Mouse (Mus musculus): Measurements from ENCODE around the gene Kcnd3. TPM values are rescaled to one million over a fixed set of nuclear protein-coding genes. Genes with fewer than 3 reads are reported as not detected.

The Kcnd3 gene
- total RNA-seq, 2 experiments from 2014 or later = 60.0 to 62.0 TPM

GRCm38 (mm10) chr3:105505873-105506170 lies 53.7 kb downstream of the Kcnd3 start:
- TF ChIP-seq CTCF (IDR thresholded peaks at IDR 0.05) = no peak
- DNase-seq (ENCODE audit: extremely low spot score in 1 of 2, low spot score in 2 of 2) = no peak
- intact Hi-C loops (cut with DNase I) = no loop called here
- Histone ChIP-seq H3K27ac (0 out of 2 replicates have a peak overlapping the region, but pooled peaks have one; percentile 5), H3K4me3 (no peak overlapping the region)

DNA sequence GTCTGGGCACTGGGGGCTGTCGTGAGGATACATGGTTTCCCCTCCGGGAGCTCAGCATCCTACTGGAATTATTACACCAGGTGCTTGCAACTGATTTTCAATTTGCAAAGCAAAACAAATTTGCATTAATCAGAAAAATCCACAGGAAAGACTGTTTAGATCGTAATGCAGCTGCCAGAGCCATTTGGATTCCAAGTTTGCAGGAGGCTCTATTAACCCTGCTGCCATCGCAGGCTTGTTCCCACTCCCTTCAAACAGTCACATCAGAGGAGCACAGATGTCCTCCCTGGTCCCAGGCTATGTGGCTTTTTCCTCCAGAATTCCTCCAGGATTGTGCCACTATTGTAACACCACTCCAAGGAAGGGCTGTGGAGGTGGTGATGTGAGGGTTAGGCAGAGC lies 54.5 kb downstream of the Kcnd3 start:
- H3K27ac ChIP-seq = no peak overlapping the region
- no peak overlapping the region for H3K4me3 ChIP-seq
- intact Hi-C loops (cut with DNase I) = no loop called here
- no peak for DNase-seq (ENCODE audit: extremely low spot score in 1 of 2, low spot score in 2 of 2)
- no peak for TF ChIP-seq CTCF (IDR thresholded peaks at IDR 0.05)

DNA sequence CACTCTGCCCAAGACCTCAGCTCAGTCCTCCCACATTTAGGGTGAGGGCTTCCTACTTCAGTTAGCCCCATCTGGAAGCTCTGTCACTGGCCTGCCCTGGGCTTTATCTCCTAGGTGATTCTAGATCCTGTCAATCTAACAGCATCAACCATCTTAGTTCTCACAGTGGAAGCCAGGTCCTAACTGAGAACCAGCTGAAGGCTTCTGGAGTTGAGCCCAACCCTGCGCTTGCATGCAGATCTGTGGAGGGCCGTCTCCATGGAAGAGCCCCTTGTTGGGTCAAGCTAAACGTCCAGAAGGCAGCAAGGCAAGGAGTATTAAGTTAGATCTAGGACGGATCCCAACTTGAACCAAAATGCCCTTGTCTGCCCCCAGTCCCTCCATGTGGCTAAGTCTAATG lies 57.2 kb downstream of the Kcnd3 start:
- intact Hi-C loops (cut with DNase I) = no loop called here
- TF ChIP-seq CTCF (IDR thresholded peaks at IDR 0.05) = no peak
- no peak overlapping the region for H3K4me3 ChIP-seq
- no peak overlapping the region for H3K27ac ChIP-seq
- DNase-seq (ENCODE audit: extremely low spot score in 1 of 2, low spot score in 2 of 2) = no peak

- no peak for TF ChIP-seq CTCF (IDR thresholded peaks at IDR 0.05)
- intact Hi-C loops (cut with DNase I) = no loop called here
- Histone ChIP-seq H3K27ac (peak overlapping the region; percentile 21; the same call in 1 of the 2 replicates), H3K4me3 (no peak overlapping the region)
- DNase-seq (ENCODE audit: extremely low spot score in 1 of 2, low spot score in 2 of 2) = no peak
These were observed 59.7 kb downstream of the Kcnd3 start for GRCm38 (mm10) chr3:105511836-105512235.

DNA sequence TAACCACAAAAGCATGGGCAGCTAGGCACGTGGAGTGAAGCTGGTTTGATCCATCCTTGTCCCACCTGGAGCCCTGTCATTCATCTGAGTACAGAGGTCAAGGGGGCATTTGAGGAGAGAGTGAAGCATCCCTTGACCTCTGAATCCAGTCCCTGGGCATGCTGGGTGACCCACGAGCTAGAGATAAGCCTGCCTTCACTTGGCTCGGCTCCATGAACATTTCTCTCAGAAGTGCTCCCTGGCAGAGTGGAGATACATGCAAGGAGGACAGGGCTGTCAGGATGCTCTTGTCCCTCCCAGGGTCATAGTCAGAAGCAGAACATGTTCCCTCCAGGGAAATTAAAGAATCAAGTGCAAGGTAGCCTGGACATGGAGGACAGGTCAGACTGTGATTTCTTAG lies 62.1 kb downstream of the Kcnd3 start:
- H3K27ac ChIP-seq = no peak overlapping the region
- no peak for TF ChIP-seq CTCF (IDR thresholded peaks at IDR 0.05)
- no peak overlapping the region for H3K4me3 ChIP-seq
- intact Hi-C loops (cut with DNase I) = no loop called here
- no peak for DNase-seq (ENCODE audit: extremely low spot score in 1 of 2, low spot score in 2 of 2)

- no peak for DNase-seq (ENCODE audit: extremely low spot score in 1 of 2, low spot score in 2 of 2)
- TF ChIP-seq CTCF (IDR thresholded peaks at IDR 0.05) = no peak
- intact Hi-C loops (cut with DNase I) = no loop called here
- Histone ChIP-seq H3K4me3 (no peak overlapping the region), H3K27ac (no peak overlapping the region)
These were observed 62.9 kb downstream of the Kcnd3 start for GRCm38 (mm10) chr3:105515035-105515434.

DNA sequence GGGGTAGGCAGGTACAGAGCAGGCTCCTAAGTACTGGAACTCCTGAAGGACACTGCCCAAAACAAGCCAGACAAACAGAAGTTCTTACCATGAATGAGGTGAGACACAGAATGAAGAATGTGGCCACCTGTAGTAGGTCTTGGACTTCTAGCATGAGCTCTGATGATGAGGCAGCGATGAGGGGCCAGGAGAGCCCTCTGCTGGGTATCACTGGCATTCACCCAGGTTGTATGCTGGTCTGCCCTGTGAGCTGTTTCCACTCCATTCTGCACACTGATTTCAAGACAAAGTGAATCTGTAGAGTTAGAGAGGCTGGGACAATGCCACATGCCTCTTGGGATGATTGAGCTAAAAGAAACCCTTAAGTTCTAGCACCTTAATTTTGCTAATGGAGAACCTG lies 63.5 kb downstream of the Kcnd3 start:
- intact Hi-C loops (cut with DNase I) = no loop called here
- no peak overlapping the region for H3K4me3 ChIP-seq
- no peak for DNase-seq (ENCODE audit: extremely low spot score in 1 of 2, low spot score in 2 of 2)

GRCm38 (mm10) chr3:105520446-105520845 lies 68.3 kb downstream of the Kcnd3 start:
- intact Hi-C loops (cut with DNase I) = loop anchor here (2.0 kb wide), 1 partner anchor 68 kb away; the partner anchor contains the start of gene Kcnd3
- no peak for DNase-seq (ENCODE audit: extremely low spot score in 1 of 2, low spot score in 2 of 2)
- Histone ChIP-seq H3K27ac (peak overlapping the region; percentile 82), H3K4me3 (no peak overlapping the region)
- no peak for TF ChIP-seq CTCF (IDR thresholded peaks at IDR 0.05)

More for the DNA sequence above, 63.5 kb downstream of the Kcnd3 start:
- H3K27ac ChIP-seq = no peak overlapping the region
- peak; percentile 24 for TF ChIP-seq CTCF (IDR thresholded peaks at IDR 0.05)

DNA sequence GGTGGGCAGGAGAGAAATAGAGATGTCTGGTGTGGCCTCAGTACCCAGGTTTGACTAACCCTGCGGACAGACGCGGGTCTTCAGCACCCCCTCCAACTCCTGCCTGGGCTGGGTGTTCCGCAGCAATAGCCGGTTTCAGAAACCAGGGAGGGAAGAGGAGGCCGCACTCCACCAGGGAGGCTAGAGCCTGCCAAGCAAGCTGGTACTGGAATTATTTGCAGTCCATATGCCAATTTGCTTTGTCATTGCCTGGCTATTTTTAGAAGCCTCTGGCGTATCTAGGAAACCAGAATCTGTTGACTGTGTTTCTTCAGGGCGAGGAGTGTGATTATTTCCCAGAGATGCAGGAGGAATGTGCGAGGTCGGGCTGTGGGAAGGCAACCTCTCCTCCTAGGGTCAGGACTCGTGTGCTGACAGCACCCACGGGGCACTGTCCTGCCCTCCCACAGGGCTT lies 69.1 kb downstream of the Kcnd3 start:
- intact Hi-C loops (cut with DNase I) = loop anchor here (2.0 kb wide), 1 partner anchor 68 kb away; the partner anchor contains the start of gene Kcnd3
- TF ChIP-seq CTCF (IDR thresholded peaks at IDR 0.05) = no peak
- no peak overlapping the region for H3K4me3 ChIP-seq

GRCm38 (mm10) chr3:105521639-105522038 lies 69.5 kb downstream of the Kcnd3 start:
- intact Hi-C loops (cut with DNase I) = loop anchor here (2.0 kb wide), 1 partner anchor 69 kb away; the partner anchor contains the start of gene Kcnd3
- H3K27ac ChIP-seq = peak overlapping the region; percentile 84
- H3K4me3 ChIP-seq = no peak overlapping the region

More for the DNA sequence above, 69.1 kb downstream of the Kcnd3 start:
- peak; percentile 64 to 75 for DNase-seq (ENCODE audit: extremely low spot score in 1 of 2, low spot score in 2 of 2)
- H3K27ac ChIP-seq = peak overlapping the region; percentile 84

GRCm38 (mm10) chr3:105528860-105529259 lies 76.7 kb downstream of the Kcnd3 start:
- H3K27ac ChIP-seq = no peak overlapping the region
- no peak for DNase-seq (ENCODE audit: extremely low spot score in 1 of 2, low spot score in 2 of 2)
- intact Hi-C loops (cut with DNase I) = no loop called here
- TF ChIP-seq CTCF (IDR thresholded peaks at IDR 0.05) = no peak
- H3K4me3 ChIP-seq = no peak overlapping the region

More at GRCm38 (mm10) chr3:105521639-105522038, 69.5 kb downstream of the Kcnd3 start:
- DNase-seq (ENCODE audit: extremely low spot score in 1 of 2, low spot score in 2 of 2) = no peak
- no peak for TF ChIP-seq CTCF (IDR thresholded peaks at IDR 0.05)

GRCm38 (mm10) chr3:105529700-105530099 lies 77.6 kb downstream of the Kcnd3 start:
- TF ChIP-seq CTCF (IDR thresholded peaks at IDR 0.05) = no peak
- DNase-seq (ENCODE audit: extremely low spot score in 1 of 2, low spot score in 2 of 2) = no peak
- intact Hi-C loops (cut with DNase I) = loop anchor here (5.0 kb wide), 1 partner anchor 48 kb away; no protein-coding TSS in a partner anchor

More at GRCm38 (mm10) chr3:105529700-105530099, 77.6 kb downstream of the Kcnd3 start:
- no peak overlapping the region for H3K4me3 ChIP-seq
- H3K27ac ChIP-seq = no peak overlapping the region
